Mouse (Mus musculus): Measurements from ENCODE around the gene Gm11564. TPM values are rescaled to one million over a fixed set of nuclear protein-coding genes. Genes with fewer than 3 reads are reported as not detected.
"Not testable (repeated sequence)": the region's sequence is repeated elsewhere in the genome, so short reads cannot be mapped to it uniquely, and the experiment has no call there.

Gene Gm11564
- not detected in 2 replicates for polyA plus RNA-seq (2015; fragmentation: Nextera tagmentation; extraction: Ambion mirVana)

GRCm38 (mm10) chr11:99815566-99815965 lies at the start of gene Gm11564:
Gene Gm11564 (minus strand): TSS chr11:99815666.
- H3K9ac ChIP-seq; H3K36me3 ChIP-seq; H3K9me3 ChIP-seq; H3K4me1 ChIP-seq (replicated peaks); H3K27me3 ChIP-seq; H3K27ac ChIP-seq; H3K4me2 ChIP-seq; ATAC-seq (ENCODE audit: low FRiP score); H3K4me3 ChIP-seq: not testable (repeated sequence)
- 90% methylated on average over 2 of the region's 2 CpGs for WGBS

GRCm38 (mm10) chr11:99864176-99864575 lies 48.7 kb upstream of the Gm11564 start, which contains the start of gene Gm11559:
Gene Gm11559 (plus strand): TSS chr11:99864476.
- not testable (repeated sequence) for H3K27ac ChIP-seq; H3K4me3 ChIP-seq; H3K27me3 ChIP-seq; H3K4me1 ChIP-seq (replicated peaks); H3K9me3 ChIP-seq; ATAC-seq (ENCODE audit: low FRiP score); H3K36me3 ChIP-seq; H3K9ac ChIP-seq; H3K4me2 ChIP-seq
- 82% methylated on average over 1 of the region's 1 CpGs for WGBS

GRCm38 (mm10) chr11:99858761-99859160 lies 43.3 kb upstream of the Gm11564 start:
- 88% methylated on average over 2 of the region's 2 CpGs for WGBS
- no peak for ATAC-seq (ENCODE audit: low FRiP score)
- H3K27ac ChIP-seq: no peak overlapping the region

GRCm38 (mm10) chr11:99857617-99858016 lies 42.2 kb upstream of the Gm11564 start, which contains the start of gene Gm11568:
Gene Gm11568 (plus strand): TSS chr11:99857917.
- Histone ChIP-seq H3K4me1 (replicated peaks) (no peaks in the 10 kb centered on the region), H3K27ac (no peak within 1 kb of the TSS), H3K4me2 (no peak within 1 kb of the TSS), H3K9ac (no peak within 1 kb of the TSS), H3K27me3 (no peaks in the 10 kb centered on the region), H3K9me3 (no peaks in the 10 kb centered on the region), H3K36me3 (no peaks in the 10 kb centered on the region), H3K4me3 (no peak within 1 kb of the TSS)
- no peak for ATAC-seq (ENCODE audit: low FRiP score)
- WGBS: 88% methylated on average over 2 of the region's 2 CpGs

More at GRCm38 (mm10) chr11:99858761-99859160, 43.3 kb upstream of the Gm11564 start:
- Histone ChIP-seq H3K27me3 (no peaks in the 10 kb centered on the region), H3K9ac (no peak overlapping the region), H3K4me3 (no peak overlapping the region), H3K4me1 (replicated peaks) (no peaks in the 10 kb centered on the region), H3K4me2 (no peak overlapping the region), H3K9me3 (no peaks in the 10 kb centered on the region), H3K36me3 (no peaks in the 10 kb centered on the region)

GRCm38 (mm10) chr11:99854121-99854520 lies 38.7 kb upstream of the Gm11564 start:
- Histone ChIP-seq H3K27ac (no peak overlapping the region), H3K36me3 (no peaks in the 10 kb centered on the region), H3K4me3 (no peak overlapping the region), H3K9ac (no peak overlapping the region), H3K4me1 (replicated peaks) (no peaks in the 10 kb centered on the region), H3K4me2 (no peak overlapping the region), H3K9me3 (no peaks in the 10 kb centered on the region), H3K27me3 (no peaks in the 10 kb centered on the region)
- no peak for ATAC-seq (ENCODE audit: low FRiP score)
- WGBS: 66% methylated on average over 3 of the region's 3 CpGs

- Histone ChIP-seq H3K4me1 (replicated peaks) (no peaks in the 10 kb centered on the region), H3K9ac (no peak within 1 kb of the TSS), H3K4me2 (no peak within 1 kb of the TSS), H3K36me3 (no peaks in the 10 kb centered on the region), H3K27me3 (no peaks in the 10 kb centered on the region), H3K9me3 (no peaks in the 10 kb centered on the region), H3K4me3 (no peak within 1 kb of the TSS), H3K27ac (no peak within 1 kb of the TSS)
- no peak for ATAC-seq (ENCODE audit: low FRiP score)
Observed at GRCm38 (mm10) chr11:99851508-99851907, 36.0 kb upstream of the Gm11564 start, which contains the start of gene Krtap4-16. Gene Krtap4-16 (minus strand): TSS chr11:99851608.

- Histone ChIP-seq H3K27ac (no peak overlapping the region), H3K9ac (no peak overlapping the region)
- 93% methylated on average over 2 of the region's 2 CpGs for WGBS
Observed at GRCm38 (mm10) chr11:99846746-99847145, 31.3 kb upstream of the Gm11564 start.

GRCm38 (mm10) chr11:99842185-99842584 lies 26.7 kb upstream of the Gm11564 start:
- no peak overlapping the region for H3K27ac ChIP-seq
- H3K4me1 ChIP-seq (replicated peaks): no peaks in the 10 kb centered on the region
- H3K27me3 ChIP-seq: no peaks in the 10 kb centered on the region
- H3K36me3 ChIP-seq: no peaks in the 10 kb centered on the region
- H3K9me3 ChIP-seq: no peaks in the 10 kb centered on the region
- no peak overlapping the region for H3K9ac ChIP-seq
- H3K4me2 ChIP-seq: no peak overlapping the region
- ATAC-seq (ENCODE audit: low FRiP score): no peak
- WGBS: 87% methylated on average over 1 of the region's 1 CpGs
- no peak overlapping the region for H3K4me3 ChIP-seq

More at GRCm38 (mm10) chr11:99846746-99847145, 31.3 kb upstream of the Gm11564 start:
- ATAC-seq (ENCODE audit: low FRiP score): no peak
- H3K36me3 ChIP-seq: no peaks in the 10 kb centered on the region
- H3K4me3 ChIP-seq: no peak overlapping the region
- H3K4me2 ChIP-seq: no peak overlapping the region
- H3K27me3 ChIP-seq: no peaks in the 10 kb centered on the region
- H3K9me3 ChIP-seq: no peaks in the 10 kb centered on the region
- H3K4me1 ChIP-seq (replicated peaks): no peaks in the 10 kb centered on the region

- no peak for ATAC-seq (ENCODE audit: low FRiP score)
- Histone ChIP-seq H3K27me3 (no peaks in the 10 kb centered on the region), H3K4me1 (replicated peaks) (no peaks in the 10 kb centered on the region), H3K4me2 (no peak within 1 kb of the TSS), H3K36me3 (no peaks in the 10 kb centered on the region), H3K9me3 (no peaks in the 10 kb centered on the region), H3K9ac (no peak within 1 kb of the TSS), H3K4me3 (no peak within 1 kb of the TSS), H3K27ac (no peak within 1 kb of the TSS)
- 79% methylated on average over 1 of the region's 1 CpGs for WGBS
Observed at GRCm38 (mm10) chr11:99837966-99838365, 22.5 kb upstream of the Gm11564 start, which contains the start of gene 2300003K06Rik. Gene 2300003K06Rik (minus strand): TSS chr11:99838066.

GRCm38 (mm10) chr11:99809792-99810191 lies 5.7 kb downstream of the Gm11564 start, which contains the start of gene Krtap4-13:
Gene Krtap4-13 (minus strand): TSS chr11:99809892.
- H3K27ac ChIP-seq; H3K4me3 ChIP-seq; H3K9ac ChIP-seq; H3K36me3 ChIP-seq; H3K27me3 ChIP-seq; H3K4me1 ChIP-seq (replicated peaks); ATAC-seq (ENCODE audit: low FRiP score); H3K9me3 ChIP-seq; H3K4me2 ChIP-seq: not testable (repeated sequence)

- H3K27me3 ChIP-seq; H3K9me3 ChIP-seq; H3K27ac ChIP-seq; H3K4me1 ChIP-seq (replicated peaks); H3K36me3 ChIP-seq; H3K4me2 ChIP-seq; H3K9ac ChIP-seq; H3K4me3 ChIP-seq; ATAC-seq (ENCODE audit: low FRiP score): not testable (repeated sequence)
- no CpG with 5 or more reads among the region's 1 CpGs for WGBS
Observed at GRCm38 (mm10) chr11:99804346-99804745, 11.1 kb downstream of the Gm11564 start, which contains the start of gene Gm11554. Gene Gm11554 (minus strand): TSS chr11:99804446.

- H3K4me2 ChIP-seq; H3K4me1 ChIP-seq (replicated peaks); H3K9me3 ChIP-seq; H3K36me3 ChIP-seq; ATAC-seq (ENCODE audit: low FRiP score); H3K4me3 ChIP-seq; H3K9ac ChIP-seq; H3K27me3 ChIP-seq; H3K27ac ChIP-seq: not testable (repeated sequence)
- WGBS: no CpG with 5 or more reads among the region's 1 CpGs
Observed at GRCm38 (mm10) chr11:99798832-99799231, 16.6 kb downstream of the Gm11564 start, which contains the start of gene Gm11569. Gene Gm11569 (minus strand): TSS chr11:99798932.

- Histone ChIP-seq H3K4me1 (replicated peaks) (no peaks in the 10 kb centered on the region), H3K9me3 (no peaks in the 10 kb centered on the region), H3K36me3 (no peaks in the 10 kb centered on the region), H3K9ac (no peak within 1 kb of the TSS), H3K27me3 (no peaks in the 10 kb centered on the region), H3K4me2 (no peak within 1 kb of the TSS), H3K27ac (no peak within 1 kb of the TSS), H3K4me3 (no peak within 1 kb of the TSS)
- 90% methylated on average over 2 of the region's 2 CpGs for WGBS
- ATAC-seq (ENCODE audit: low FRiP score): no peak
Observed at GRCm38 (mm10) chr11:99793367-99793766, 22.1 kb downstream of the Gm11564 start, which contains the start of gene Gm11596. Gene Gm11596 (minus strand): TSS chr11:99793467.
